Mouse (Mus musculus) right cerebral cortex, adult 2 months (tissue): ENCODE measurements around the gene Wdr48.
A peak's percentile ranks its signal among the peaks of the same experiment; 100 is the strongest.

ENCODE experiments used
- DNase-seq, 2 experiments: peaks; one replicate each; pipeline ENCODE4 v3.0.0; 2021 to 2022; ENCODE audit warnings: low spot score in 2 of 2

The Wdr48 gene

DNA sequence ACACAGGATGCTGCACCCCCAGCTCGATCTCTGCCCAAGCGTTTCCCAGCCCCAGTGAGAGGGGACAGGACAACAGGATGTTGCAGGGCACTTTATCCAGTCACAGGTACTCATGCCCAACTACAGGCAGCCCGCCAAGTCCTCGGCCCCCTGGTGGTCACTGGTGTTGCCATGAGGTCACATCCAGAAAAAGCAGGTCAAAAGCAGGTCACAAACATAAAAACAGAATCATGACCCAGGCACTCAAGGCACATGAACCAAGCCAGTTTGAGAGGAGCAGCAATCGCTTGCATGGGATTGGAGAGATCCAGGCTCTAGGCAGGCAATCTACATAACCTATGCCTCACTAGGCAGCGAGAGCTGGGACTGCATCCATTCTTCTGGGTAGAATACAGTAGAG, 75.5 kb downstream of the Wdr48 start:
- DNase-seq = no peak

DNA sequence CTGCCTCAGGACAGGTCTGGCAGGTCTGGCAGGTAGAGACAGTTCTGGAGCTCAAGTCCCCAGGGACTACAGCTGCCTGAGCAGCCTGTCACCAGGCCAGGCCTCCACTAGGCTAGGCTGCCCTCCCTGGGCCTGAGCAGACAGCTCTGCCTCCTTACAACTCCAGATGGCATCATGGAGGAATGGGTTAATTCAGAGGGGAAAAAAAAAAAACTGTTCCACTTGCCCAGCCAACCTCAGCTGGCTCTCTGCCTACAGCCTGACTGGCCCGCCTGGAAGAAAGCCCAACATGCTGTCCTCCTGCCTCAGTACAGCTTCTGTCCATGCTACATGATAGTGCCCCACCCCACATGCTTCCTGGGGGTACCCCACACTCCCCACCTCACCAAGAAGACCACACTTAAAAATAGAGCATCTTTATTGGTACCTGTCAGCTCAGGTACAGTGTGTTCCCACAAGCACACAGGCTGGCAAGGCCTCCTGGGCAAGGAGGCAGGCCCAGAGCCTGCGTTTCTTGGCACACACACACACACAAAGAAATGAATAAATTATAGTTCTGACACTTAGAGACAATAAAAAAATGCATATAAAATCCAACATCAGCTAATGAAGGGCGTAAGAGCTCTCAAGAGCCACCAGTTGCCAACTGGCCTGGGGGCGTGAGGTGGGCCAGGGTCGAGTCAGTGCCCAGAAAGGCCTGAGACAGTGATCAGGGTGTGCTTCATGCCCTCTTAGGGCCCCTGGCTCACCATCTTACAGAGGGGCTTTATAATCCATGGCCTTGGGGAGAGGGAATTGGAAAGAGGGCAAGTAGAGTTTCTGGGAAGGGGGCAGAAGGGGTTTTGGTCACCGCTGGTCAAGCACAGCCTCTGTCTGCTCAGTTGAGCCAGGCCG, 76.3 kb downstream of the Wdr48 start:
- peak; percentile 51 to 56 for DNase-seq

- no peak for DNase-seq
These were observed 77.5 kb downstream of the Wdr48 start for GRCm38 (mm10) chr9:119972166-119972565.

DNA sequence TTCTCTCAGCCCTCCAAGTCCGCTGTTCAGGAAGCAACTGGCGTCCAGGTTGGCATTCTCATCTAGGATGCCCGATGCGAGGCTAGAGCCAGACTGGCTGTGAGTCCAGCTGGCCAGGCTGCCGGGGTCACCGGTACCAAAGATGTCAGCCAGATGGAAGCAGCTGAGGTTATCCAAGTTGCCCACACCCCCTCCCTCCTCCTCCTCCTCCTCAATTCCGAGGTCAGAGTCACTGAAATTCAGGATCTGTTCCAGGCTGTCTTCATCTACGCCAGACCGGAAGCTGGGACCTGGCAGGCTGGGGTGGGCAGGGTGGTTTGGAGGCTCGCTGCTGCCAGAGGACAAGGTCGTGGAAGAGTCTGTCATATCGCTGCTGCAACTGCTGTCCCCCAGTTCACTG, 77.9 kb downstream of the Wdr48 start:
- no peak for DNase-seq

GRCm38 (mm10) chr9:119973281-119973680, 78.6 kb downstream of the Wdr48 start:
- no peak for DNase-seq

DNA sequence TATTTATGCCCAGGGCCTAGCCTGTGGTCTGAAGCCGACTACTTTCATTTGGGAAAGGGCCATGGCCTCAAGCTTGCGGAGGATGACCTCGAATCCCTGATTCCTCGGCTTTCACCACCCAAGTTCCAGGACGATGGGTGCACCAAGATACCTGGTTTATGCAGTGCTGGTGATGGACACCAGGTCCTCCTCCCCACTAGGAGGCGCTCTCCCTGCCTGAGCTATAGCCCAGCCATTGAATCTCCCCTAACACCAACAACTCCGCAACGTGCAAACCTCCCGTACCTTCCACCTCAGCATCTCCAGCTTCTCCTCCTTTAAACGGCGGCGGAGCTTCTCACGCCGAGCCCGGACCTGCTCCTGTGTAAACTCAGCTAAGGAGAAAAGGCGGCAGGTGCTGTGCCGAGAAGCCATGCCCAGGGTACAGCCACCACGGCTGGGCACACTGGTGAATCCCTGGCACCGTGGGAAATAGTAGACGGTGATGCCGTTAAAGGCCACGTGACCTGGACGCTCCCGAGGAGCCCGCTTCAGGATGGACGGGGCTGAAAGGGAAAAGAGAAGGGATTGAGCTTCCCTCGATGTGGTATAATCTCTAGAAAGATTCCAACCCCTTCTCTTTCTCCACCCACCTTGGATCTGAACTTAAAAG, 79.3 kb downstream of the Wdr48 start:
- no peak for DNase-seq

- DNase-seq = no peak
These were observed 79.9 kb downstream of the Wdr48 start for GRCm38 (mm10) chr9:119974609-119975008.

- DNase-seq = no peak
These were observed 80.6 kb downstream of the Wdr48 start for GRCm38 (mm10) chr9:119975286-119975685.
